Mouse (Mus musculus) heart, adult 8-10 months (tissue): Measurements from ENCODE around the gene Dlx4. TPM values are rescaled to one million over a fixed set of nuclear protein-coding genes. Genes with fewer than 3 reads are reported as not detected.

Experiments
- DNase-seq: peaks from one replicate; pipeline ENCODE4 v3.0.0; 2022; ENCODE audit warnings: low spot score
- total RNA-seq, 4 experiments: library from RNA; stranded (reverse); gene quantifications; 2 replicates each; pipeline ENCODE4 v1.2.4; 2022

Gene Dlx4
- total RNA-seq, 4 experiments from 2014 or later, result not detected

DNA sequence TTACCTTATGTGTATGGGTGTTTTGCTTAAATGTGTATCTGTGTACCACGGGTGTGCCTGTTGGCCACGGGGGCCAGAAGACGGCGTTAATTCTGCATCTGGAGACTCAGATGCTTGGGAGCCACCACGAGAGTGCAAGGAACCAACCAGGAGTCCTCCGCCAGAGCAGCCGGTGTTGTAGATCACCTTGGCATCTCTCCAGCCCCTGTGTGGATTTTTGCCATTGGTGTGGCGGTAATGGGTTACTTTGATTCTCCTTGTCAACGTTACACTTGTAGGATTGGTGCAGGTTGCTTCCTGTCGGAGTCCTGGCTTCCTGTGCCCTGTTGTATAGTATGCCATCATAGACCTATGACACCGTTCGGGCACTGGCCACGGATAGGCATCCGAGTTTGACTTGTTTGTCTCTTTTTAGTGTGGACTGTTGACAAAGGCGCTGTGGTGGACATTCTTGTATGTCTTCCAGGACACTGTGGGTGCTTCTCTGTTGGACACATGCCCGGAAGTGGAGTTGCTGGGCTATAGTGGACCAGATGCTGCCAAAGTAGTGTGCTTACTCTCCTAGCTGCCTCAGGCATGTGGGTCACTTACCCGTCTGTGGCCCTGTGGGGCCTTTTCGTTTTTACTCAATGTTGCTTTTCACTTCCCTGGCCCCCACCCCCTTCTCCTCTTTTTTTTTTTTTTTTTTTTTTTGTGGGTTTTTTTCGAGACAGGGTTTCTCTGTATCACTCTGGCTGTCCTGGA is 43.7 kb downstream of the Dlx4 start:
- DNase-seq, result no peak

- no peak for DNase-seq
Observed at GRCm38 (mm10) chr11:95101071-95101788, 44.8 kb downstream of the Dlx4 start.

DNA sequence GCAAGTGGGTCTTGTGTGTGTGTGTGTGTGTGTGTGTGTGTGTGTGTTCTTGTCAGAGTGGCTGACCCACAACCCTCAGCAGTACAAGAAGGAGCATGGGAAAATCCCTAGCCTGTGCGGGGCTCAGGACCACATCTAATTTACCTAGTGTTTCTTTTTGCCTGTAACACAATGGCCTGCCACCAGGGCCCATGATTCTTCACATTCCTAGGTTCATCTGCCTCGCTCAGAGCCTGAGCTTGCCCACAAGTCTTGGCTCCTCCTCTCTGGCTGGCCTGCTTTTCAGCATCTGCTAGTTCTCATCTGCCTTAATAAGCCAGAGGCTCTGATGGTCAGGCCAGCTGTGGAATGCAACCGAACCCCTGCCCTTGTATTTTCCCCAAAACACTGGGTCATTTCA is 45.7 kb downstream of the Dlx4 start:
- no peak for DNase-seq

DNA sequence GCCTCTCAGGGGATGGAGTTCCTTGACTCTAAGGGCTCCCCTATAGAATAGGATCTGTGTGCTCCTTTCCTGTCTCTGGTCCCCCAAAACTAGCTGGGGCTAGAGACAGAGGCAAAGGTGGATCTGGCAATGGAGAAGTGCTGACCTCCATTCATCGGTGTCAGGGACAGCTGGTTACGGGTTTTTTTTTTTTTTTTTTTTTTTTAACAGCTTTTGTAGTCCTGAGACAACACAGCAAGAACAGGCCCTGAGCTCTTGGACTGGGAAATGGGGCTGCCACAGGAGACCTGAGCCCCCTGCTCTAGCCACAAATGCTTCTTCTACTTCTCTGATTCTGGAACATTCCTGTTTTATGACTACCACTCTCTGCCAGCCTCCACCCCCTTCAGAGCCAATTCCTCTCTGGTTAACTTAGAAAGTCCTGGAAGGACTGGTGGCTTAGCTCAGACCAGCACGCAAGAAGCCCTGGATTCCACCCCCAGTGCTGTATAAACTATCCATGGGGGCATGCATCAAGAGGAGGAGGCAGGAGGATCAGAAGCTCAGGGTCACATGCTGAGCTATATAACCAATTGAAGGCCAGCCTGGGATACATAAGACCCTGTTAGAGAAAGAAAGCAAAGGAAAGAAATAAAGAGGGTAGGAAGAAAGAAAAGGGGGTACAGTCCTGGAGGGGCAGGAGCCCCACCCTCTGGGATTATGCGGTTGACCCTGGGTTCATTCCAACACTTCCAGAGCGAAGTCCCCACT is 47.5 kb downstream of the Dlx4 start:
- no peak for DNase-seq

- DNase-seq, result no peak
Observed at GRCm38 (mm10) chr11:95097889-95098288, 48.2 kb downstream of the Dlx4 start.

DNA sequence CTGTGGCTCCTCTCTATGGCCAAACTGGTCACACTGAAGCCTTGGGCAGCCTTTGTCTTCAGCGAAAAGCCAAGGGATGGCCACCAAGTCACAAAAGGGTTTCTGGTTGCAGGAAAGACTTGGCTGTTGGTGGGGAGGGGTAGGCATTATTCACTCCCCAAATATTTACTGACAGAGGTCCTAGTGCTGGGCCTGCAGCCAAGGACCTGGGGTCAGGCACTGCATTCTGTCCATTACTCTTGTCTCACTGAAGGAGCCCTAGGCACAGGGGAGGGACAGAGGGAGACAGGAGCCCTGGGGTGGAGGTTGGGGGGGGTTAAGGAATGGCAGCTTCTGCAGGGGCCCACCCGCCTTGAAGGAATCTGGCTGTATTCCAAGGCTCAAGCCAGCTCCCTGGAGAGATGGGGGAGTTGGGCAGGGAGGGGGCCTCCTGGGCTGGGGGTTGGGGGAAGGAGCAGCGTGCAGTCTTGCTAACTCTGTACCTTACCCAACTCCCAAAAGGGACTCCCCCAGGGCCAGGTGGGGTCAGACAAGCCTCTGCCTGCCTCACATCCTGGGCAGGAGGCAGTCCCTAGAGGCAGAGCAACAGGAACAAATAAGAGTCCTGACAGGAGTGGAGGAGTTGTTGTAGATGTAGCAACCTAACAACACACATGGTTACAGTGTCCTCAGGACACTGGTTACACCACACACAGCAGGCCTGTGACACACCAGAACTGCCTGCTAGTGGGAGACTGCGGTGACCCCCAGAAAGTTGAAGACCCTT is 49.3 kb downstream of the Dlx4 start:
- no peak for DNase-seq

DNA sequence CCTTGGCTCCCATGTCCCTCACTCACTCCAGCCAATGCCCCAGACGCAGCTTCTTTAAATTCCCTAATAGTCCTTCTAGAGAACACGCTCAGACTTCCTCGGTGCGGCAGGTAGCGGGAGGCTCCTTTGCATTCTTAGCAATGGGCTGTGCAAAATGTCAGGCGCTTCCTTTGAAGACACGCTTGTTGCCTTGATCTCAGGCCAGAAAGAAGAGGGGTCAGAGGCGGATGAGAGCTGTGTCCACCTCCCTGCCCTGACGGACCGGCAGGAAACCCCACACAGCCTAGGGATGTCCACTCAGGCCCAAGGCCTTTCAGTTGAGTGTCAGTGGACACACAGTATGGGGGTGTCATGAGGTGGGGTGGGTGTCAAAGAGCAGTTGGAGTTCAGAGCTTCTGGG is 50.5 kb downstream of the Dlx4 start:
- DNase-seq, result no peak

GRCm38 (mm10) chr11:95093077-95093476 is 53.0 kb downstream of the Dlx4 start:
- no peak for DNase-seq

Other genes with a start within 250 kb of the Dlx4 start
- gene Col1a1, start 210.0 kb downstream of the Dlx4 start, total RNA-seq, result 10 to 100 TPM; 23.3 to 50.4 (median 39.8) TPM
- not detected for gene Hils1, start 178.7 kb downstream of the Dlx4 start, total RNA-seq
- gene Sgca, start 169.9 kb downstream of the Dlx4 start, total RNA-seq, result 100 to 1,000 TPM; 202 to 221 (median 208) TPM
- gene Ppp1r9b, start 155.2 kb downstream of the Dlx4 start, total RNA-seq, result 10 to 100 TPM; 43.9 to 47.4 (median 45.6) TPM
- gene Samd14, start 136.4 kb downstream of the Dlx4 start, total RNA-seq, result 1 to 10 TPM in 2 of 4 experiments, under 1 TPM in 2; 0.72 to 1.1 (median 0.96) TPM
- gene Pdk2, start 104.9 kb downstream of the Dlx4 start, total RNA-seq, result 100 to 1,000 TPM; 469 to 545 (median 504) TPM
- gene Itga3, start 69.5 kb downstream of the Dlx4 start, total RNA-seq, result 10 to 100 TPM in 1 of 4 experiments, 1 to 10 TPM in 3; 9.1 to 10.3 (median 9.8) TPM
- gene Dlx3, start 26.1 kb downstream of the Dlx4 start, total RNA-seq, result not detected
- not detected for gene Tac4, start 115.3 kb upstream of the Dlx4 start, total RNA-seq
- 10 to 100 TPM; 27.2 to 37.8 (median 32.3) TPM for gene Kat7, start 164.0 kb upstream of the Dlx4 start, total RNA-seq
- 1 to 10 TPM; 5.1 to 6.6 (median 6.0) TPM for gene Fam117a, start 190.8 kb upstream of the Dlx4 start, total RNA-seq
- gene Slc35b1, start 238.4 kb upstream of the Dlx4 start, total RNA-seq, result 10 to 100 TPM; 35.4 to 42.2 (median 36.5) TPM